Mouse (Mus musculus) thymus, postnatal 10 days (tissue): ENCODE measurements around the gene Gm45062.

ENCODE experiments used
- DNase-seq, 2 experiments: peaks; one replicate each; pipeline ENCODE4 v3.0.0; 2021; ENCODE audit warnings: low spot score in 2 of 2

The Gm45062 gene

GRCm38 (mm10) chr6:8416802-8417569 lies 157.7 kb downstream of the Gm45062 start:
- DNase-seq: no peak

- no peak for DNase-seq
These were observed 160.4 kb downstream of the Gm45062 start for GRCm38 (mm10) chr6:8419485-8420186.

GRCm38 (mm10) chr6:8420187-8420503 lies 160.9 kb downstream of the Gm45062 start:
- DNase-seq: no peak

- no peak for DNase-seq
These were observed 162.2 kb downstream of the Gm45062 start for GRCm38 (mm10) chr6:8421421-8421820.

- DNase-seq: peak; percentile 57 to 72
These were observed 162.8 kb downstream of the Gm45062 start for GRCm38 (mm10) chr6:8421959-8422581.

GRCm38 (mm10) chr6:8423142-8423541 lies 163.9 kb downstream of the Gm45062 start:
- no peak for DNase-seq

GRCm38 (mm10) chr6:8427692-8428091 lies 168.4 kb downstream of the Gm45062 start:
- DNase-seq: no peak

- DNase-seq: no peak
These were observed 171.5 kb downstream of the Gm45062 start for GRCm38 (mm10) chr6:8430610-8431234.

GRCm38 (mm10) chr6:8433179-8433578 lies 173.9 kb downstream of the Gm45062 start:
- DNase-seq: peak in 1 of 2 experiments; percentile 34

GRCm38 (mm10) chr6:8437937-8438336 lies 178.7 kb downstream of the Gm45062 start:
- DNase-seq: peak; percentile 49 to 62

GRCm38 (mm10) chr6:8441814-8442213 lies 182.6 kb downstream of the Gm45062 start:
- DNase-seq: no peak

GRCm38 (mm10) chr6:8446786-8447185 lies 187.5 kb downstream of the Gm45062 start:
- no peak for DNase-seq

- DNase-seq: no peak
These were observed 196.3 kb downstream of the Gm45062 start for GRCm38 (mm10) chr6:8455599-8455998.

- DNase-seq: no peak
These were observed 199.3 kb downstream of the Gm45062 start for GRCm38 (mm10) chr6:8458596-8458995.

GRCm38 (mm10) chr6:8462447-8462846 lies 203.2 kb downstream of the Gm45062 start:
- no peak for DNase-seq

GRCm38 (mm10) chr6:8465388-8465787 lies 206.1 kb downstream of the Gm45062 start:
- DNase-seq: no peak

GRCm38 (mm10) chr6:8465985-8466384 lies 206.7 kb downstream of the Gm45062 start:
- DNase-seq: no peak

- no peak for DNase-seq
These were observed 208.6 kb downstream of the Gm45062 start for GRCm38 (mm10) chr6:8467667-8468337.

GRCm38 (mm10) chr6:8469918-8470317 lies 210.7 kb downstream of the Gm45062 start:
- DNase-seq: no peak

GRCm38 (mm10) chr6:8472125-8472524 lies 212.9 kb downstream of the Gm45062 start:
- no peak for DNase-seq

- no peak for DNase-seq
These were observed 213.7 kb downstream of the Gm45062 start for GRCm38 (mm10) chr6:8472915-8473314.

GRCm38 (mm10) chr6:8473498-8473897 lies 214.2 kb downstream of the Gm45062 start:
- DNase-seq: no peak
